Mouse (Mus musculus) CD4-positive, CD25-positive, alpha-beta regulatory T cell, adult 2 months (primary cell): ENCODE results near the gene Card19.

Experiments
- DNase-seq: peaks from one replicate; pipeline ENCODE4 v3.0.0-alpha.2; 2012; ENCODE audit warnings: low read depth, low spot score

Card19 gene

DNA sequence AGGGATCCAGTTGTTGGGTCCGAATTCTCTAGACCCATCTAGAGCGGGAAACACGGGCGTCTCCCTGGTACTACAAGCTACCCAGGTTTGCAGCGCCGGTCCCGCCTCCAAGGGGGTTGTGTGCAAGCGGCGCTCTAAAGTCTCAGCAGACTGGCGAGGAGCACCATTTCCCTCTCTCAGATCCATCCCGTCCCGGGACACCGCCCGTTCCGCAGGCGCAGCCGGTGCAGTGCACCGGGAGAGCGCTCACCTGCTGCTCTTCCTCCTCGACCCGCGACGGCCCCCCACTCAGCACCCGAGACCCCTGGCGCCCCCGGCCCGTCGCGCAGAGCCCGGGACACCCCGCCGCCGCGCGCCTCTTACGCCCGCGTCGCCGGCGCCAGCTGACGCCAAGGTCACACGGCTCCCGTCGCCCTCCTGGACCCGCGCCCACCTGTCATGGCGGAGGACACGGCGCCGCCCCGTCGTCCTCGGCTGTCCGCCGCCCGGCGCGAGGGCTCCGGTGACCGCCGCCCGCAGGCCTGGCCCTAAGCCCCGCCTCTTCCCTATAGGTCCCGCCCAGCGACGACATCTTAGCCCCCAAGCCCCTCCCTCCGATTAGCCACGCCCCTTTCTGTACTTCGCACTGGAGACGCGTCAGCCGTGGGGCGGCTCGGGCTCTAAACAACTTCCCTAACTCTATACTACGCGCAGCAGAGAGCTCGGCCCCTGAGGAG, at the start of gene Card19:
Card19 (minus strand) TSS at position 534 of the 716 bp plus-strand sequence.
- DNase-seq = peak; percentile 98

DNA sequence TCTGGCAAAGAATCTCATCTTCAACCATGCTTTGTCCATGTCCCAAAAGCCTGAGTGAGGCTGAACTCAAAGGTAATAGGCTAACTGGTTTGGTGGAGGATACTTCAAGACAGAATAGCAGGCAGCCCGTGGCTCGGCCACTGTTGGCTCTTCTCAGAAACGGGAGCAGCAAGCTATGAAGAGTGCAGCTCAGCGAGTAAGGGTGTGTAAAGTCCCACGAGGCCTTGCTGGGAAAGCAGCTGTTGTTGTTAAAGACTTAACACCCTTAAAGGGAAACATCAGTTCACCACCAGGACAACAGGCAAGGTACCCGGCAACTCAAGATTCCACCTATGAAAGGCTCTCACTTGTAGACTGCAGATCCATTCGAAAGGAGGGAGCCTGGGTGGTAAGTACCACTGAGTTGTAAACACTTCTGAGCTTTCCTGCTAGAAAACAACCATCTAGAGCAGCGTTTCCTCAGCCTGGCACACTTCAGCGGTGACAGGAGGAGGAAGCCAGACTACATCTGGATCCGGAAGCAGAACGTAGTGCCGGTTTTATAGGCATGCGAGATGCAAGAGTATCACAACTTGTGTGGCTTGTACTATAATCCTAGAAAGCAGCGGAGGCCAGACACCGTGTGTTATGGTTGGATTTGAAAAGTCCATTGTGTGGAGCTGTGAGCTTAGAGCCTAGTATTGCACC, 44.3 kb upstream of the Card19 start:
- peak; percentile 44 for DNase-seq

DNA sequence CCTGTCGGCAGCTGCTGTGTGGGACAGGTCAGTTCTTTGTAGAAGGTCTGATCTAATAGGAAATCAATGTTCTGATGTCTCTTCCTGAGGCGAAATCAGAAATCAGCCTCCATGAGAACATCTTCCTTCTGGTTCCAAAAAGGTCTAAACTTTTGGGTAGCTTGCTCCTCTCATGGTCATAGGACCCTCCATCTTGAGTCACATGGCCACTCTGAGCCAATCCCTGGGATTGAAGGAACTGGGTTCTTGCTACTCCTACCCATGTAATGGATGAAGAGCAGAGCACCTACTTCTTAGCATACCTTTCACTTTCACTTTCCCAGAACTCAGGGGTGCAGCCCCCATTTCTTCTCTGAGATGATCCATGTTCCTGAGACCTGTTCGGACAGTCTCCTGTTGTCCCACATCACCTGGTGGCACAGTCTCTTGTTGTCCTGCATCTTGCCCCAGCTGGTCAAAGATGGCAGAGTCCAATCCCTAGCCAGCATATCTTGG, 42.0 kb upstream of the Card19 start:
- DNase-seq = no peak

DNA sequence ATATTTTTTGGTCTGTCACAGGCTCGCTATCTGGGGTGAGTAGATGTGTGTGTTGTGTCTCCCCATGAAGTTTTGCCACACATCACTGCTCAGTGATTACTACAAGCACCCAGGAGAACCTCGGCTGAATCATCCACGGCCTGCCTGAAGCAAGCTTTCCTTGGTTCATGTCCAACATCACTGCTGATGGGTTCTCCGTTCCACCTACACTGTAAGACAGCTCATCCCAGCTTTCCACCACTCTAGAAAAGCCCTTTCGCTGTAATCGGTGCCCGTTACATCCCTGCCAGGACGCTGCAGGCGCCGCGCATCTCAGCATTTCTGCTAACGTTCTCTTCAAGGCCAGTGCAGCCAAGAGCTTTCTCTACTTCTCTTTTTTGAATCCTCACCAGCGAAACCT, 36.9 kb upstream of the Card19 start:
- DNase-seq = no peak

DNA sequence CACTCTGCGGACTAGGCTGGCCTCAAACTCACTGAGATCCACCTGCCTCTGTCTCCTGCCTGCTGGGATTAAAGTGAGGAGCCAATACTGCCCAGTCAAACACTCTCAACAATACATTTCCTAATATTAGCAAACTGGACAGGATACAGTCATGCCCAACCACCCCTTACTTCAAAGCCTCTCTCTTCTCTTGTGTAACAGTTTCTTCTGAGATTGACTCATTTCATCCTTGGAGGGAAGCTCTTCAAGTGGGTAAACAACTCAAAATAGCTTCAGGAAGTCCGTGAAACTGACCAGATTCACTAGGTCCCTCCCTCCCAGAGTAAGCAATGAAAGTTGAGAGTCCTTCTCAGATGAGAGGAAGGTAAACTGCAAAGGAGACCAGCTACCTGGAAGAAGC, 36.3 kb upstream of the Card19 start:
- DNase-seq = no peak

DNA sequence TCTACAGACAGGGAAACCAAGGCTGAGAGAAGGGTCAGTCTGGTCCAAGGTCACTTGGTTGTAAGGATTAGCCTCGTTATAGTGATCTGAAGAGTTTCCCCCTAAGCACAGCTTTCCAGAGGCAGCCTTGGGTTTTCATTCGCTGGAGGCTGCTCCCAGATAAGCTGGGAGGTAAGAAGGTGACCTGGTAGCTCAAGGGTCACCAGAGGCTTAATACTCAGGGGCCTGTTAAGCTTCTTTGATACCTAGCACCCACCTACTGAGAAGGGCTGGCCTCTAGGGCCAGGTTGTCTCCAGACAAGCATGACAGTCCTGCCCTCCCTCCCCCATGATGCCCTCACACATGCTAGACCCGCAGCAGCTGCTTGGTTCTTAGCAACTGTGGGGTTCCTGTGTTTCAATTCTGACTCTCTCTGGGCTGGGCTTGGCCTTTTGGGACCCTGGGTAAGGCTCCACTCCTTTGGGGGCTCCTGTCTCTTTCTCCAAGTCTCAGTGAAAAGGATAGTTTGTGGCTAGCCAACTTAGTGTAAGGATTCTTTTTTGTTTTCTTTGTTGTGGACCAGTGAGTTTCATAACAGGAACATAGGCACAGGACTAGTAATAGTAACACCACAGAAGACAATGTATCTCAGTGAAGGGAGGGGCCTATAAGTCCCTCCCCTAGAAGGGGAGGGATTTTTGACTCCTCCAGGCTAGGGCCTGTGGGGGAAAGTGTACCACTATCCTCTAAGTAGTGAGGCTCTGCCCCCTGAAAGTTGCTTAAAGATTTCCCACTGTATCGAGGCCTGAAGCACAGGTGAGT, 35.1 kb upstream of the Card19 start:
- DNase-seq = no peak

DNA sequence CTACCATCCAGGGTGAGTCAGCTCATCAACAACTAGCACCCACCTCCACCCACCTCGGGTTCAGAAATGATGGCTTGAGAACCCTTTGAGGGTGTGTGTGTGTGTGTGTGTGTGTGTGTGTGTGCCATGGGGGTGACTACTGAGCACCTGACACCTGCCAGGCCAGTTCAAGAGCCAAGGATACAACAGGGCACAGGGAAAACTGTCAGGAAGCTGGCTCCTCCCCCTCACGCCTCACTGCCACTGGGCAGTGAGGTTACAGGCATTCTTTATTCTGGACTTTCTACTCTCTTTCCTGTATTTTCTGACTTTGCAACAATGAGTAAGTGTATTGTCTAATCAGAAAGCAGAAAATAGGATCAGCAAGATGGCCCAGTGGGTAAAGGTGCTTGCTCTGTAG, 33.8 kb upstream of the Card19 start:
- no peak for DNase-seq

DNA sequence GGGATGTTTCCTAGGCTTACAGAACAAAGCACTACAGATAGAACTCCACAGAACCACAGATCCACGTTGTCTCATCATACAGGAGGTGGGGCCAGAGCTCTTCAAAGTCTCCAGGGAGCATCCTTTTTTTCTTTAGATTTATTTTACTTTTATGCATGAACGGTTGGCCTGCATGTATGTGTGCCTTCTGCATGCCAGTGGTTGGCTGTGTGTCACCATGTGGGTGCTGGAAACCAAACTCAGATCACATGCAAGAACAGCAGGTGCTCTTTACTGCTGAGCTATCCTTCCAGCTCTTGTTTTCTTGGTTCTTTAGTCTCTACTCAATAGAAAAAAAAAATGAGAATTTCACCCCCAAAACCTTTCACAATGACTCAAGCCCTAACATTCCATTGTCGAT, 33.1 kb upstream of the Card19 start:
- DNase-seq = peak; percentile 43

DNA sequence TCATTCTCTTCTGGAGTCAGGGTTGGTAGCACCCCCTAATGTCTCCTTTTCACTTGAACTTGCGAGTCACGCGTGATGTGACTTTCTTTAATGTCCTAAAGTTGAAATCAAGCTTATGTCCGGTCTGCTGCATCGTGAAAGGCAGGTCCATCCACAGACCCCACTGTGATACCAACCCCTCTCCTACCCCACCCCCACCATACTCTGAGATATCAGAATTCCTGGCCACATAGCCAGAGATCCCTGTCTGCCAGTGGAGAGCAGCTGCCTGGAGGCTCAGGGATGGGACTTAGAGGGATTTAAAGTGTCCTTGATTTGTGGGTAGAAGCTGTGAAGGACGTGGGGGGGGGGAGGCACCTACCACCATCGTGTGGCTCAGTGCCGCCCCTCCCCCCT, 32.6 kb upstream of the Card19 start, which contains the start of gene Susd3:
Susd3 (minus strand) TSS at position 240 of the 396 bp plus-strand sequence.
- no peak for DNase-seq

DNA sequence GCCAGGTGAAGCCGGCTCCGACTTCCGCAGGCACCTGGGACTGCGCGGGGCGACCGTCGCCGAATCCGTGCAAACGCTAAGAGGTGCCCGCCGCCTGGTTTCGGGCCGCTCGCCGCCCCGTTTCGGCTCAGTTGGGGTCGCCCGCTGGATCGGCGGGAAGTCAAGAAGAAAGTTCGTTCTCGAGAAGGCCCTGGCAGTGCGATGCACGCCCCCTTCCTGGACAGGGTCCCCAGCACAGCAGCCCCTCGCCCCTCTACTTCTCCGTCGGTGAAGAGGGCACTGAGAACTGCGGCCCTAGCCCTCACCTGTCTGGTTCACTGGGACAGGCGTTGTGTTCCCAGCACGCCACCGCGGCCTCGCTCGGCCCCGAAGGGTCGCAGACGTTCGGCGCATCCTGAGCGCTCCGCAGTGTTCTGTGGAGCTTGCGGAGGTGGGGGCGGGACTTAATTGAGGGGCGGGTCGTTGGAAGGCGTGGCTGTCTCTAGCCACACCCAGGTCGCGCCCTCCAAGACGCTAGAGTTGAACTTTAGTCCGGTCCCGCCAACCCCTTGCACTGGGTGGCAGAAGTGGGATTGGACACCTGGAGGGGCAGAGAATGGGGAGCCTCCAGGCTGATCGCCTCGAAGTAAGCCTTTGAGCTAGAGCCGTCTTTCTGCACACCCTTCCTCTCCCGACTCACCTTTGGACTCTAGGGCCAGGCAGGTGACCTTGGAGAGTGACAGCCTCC, 32.1 kb upstream of the Card19 start:
- DNase-seq = peak; percentile 88

DNA sequence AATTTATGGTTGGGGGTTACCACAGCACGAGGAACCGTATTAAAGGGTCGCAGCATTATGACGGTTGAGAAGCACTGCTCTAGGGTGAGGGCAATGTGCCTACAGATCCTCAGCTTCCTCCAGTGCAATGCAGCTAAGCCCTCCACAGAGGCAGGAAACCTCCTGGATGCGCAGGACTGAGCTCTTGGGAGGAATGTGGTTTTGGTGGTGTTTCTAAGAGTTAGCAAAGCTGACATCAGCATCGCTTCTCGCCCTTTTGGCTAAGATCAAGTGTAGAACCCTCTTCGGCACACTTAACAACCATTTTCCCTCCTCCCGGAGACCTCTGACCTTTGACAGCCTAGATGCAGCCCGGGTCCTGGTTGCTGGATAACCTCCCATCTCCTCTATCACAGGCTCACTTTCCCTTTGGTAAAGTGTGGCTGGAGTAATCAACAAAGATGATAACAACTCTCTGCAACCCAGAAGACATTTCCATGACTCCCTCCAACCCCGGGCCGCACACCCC, 31.4 kb upstream of the Card19 start:
- peak; percentile 47 for DNase-seq

DNA sequence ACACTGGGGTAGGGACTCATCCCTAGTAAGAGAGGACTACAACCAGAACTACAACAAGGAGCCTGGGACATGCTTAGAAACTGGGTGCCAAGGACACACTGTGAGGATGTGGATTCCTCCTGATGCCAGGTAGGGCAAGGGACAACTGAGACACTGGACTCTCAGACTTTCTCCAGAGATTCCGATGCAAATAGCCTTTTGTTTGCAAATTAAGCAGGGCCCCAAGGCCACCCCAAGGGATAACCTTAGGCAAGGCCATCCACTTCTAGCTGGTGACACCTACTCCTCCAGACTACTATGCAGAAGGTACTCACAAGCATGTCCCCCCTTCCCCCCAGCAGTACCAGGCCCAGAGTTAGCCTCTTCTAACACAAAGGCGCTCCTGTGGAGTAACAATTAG, 30.8 kb upstream of the Card19 start:
- DNase-seq = no peak

DNA sequence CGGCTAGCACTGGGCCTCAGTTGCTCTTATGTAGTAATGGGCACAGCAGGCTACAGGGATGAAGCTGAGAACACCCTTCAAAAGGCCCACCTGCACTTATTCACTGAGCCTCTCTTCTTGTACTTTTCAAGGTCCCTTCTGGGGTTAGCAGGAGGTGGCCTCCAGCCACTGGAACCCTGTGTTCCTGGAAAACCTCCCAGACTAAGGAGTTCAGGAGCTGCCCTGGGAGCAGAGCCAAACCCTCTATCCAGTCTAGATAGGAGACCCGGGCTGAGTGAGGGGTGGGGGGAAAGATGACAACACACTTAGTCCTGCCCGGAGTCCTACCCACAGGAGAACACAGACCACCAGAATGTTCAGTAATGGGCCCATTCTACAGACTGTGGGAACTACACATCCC, 30.2 kb upstream of the Card19 start:
- DNase-seq = no peak

DNA sequence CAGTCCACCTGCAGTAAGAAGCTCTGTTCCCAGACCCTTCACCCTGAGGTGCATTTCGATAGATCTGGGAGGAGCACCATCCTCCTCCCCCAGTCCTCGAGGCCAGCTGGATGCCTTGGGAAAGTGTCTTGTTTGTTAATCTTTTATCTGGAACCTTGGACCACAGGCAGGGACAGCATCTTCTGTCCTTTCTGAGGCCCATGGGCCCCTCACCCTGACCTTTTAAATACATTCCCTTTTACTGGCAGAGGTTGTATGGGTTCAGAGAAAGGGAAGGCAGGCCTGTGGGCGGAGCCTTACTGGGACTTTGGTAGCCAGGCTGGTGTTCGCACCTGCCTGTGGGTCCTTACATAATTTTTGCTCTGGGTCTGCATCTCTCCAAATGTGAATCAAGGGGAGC, 29.4 kb upstream of the Card19 start:
- no peak for DNase-seq

DNA sequence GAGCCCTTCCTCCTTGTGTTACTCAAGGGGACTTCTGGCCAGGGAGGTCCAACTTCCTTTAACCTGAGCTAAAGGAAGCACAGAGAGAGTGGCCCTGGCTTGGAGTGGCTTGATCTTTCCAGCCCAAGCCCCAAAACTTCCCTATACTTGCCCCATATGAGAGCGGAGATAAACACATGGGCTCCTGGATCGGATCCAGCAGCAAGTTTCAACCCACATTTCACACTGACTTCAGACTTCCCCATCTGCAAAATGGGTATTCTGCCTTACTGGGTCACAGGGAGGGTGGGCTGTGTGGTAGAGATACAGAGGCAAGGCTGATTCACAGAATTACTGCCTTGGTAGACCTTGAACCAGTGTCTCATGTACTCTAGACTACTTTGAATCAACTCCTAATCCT, 27.7 kb upstream of the Card19 start:
- DNase-seq = no peak

DNA sequence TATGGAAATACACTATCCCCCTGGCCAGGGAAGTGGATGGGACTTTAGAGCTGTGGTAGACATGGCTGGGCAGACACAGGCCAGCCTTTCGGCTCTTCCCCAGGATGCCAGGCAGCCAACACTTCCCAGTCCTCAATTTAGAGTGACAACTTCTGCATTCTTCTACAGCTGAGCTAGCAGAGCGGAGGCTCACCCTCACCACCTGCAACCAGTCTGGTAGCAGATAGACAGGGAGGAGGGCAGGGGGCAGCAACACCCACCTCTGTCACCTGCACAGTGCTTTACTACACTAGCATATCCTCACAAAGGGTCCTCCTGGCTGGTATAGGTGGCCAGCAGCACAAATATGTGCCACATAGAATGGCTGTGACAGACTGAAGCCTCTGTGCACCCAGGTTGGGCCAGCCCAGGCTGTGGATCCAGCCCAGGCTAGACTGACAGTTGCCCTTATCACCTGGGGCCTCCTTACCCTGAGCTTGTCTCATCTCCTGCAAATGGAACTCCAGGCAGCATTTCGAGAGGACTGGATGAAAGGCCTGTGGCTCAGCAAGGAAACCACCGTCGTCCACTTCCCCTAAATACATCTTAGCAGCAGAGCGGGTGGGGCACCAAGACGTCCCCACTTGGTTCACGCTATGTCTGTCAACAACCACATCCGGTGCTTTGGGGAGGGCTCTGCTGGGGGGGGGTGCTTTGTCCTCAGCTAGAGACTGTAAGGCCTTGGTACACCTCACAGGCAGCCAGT, 26.7 kb upstream of the Card19 start:
- DNase-seq = peak; percentile 92

DNA sequence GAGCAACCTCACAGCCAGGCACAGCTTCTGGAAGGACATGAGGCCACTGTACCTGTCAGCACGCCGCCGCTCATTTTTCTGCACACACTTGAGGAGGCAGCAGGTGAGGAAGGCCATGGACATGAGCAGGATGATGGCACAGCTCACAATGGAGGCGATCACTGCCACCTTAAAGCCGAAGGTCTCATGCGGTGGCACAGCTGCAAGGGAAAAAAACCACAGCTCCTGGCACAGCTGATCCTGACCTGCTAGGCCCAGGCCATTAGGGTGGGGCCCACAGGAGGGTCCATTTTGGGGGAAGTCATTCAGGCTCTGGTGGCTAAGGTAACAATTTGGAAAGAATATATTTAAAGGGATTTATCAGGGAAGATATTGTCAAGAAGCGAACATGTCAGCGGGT, 22.9 kb upstream of the Card19 start:
- DNase-seq = no peak

DNA sequence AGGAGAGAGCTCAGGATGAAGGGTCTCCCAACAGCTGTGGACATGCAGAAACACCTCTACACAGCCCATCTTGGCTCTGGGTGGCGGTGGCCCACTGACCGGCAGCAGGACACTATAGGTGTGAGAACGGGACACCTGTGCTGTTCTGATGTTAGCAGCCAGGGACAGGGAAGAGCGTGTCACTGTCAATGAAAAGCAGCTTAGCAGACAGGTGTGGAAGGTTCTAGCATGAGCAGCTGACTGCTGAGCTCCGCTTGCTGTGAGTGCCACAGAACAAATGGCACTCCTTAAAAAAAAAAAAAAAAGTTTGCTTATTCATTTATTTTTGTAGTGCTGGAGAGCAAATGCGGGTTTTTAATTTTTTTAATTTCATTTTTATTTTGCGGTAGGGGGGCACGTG, 21.8 kb upstream of the Card19 start:
- no peak for DNase-seq

DNA sequence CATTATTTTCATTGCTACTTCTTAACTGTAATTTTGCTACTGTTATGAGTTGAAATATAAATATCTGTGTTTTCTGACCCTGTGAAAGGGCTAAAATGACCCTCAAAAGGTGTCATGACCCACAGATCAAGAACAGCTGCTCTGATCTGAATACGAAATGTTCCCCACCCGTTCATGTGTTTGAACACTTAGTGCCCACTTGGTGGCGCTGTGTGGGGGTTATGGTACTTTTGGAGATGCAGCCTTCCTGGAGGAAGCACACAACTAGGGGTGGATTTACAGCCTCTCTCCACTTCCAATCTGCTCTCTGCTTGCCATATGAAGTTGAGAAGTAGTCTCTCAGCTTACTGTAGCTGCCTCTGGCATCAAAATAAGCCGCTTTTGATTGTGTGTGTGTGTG, 18.9 kb upstream of the Card19 start:
- peak; percentile 41 for DNase-seq

DNA sequence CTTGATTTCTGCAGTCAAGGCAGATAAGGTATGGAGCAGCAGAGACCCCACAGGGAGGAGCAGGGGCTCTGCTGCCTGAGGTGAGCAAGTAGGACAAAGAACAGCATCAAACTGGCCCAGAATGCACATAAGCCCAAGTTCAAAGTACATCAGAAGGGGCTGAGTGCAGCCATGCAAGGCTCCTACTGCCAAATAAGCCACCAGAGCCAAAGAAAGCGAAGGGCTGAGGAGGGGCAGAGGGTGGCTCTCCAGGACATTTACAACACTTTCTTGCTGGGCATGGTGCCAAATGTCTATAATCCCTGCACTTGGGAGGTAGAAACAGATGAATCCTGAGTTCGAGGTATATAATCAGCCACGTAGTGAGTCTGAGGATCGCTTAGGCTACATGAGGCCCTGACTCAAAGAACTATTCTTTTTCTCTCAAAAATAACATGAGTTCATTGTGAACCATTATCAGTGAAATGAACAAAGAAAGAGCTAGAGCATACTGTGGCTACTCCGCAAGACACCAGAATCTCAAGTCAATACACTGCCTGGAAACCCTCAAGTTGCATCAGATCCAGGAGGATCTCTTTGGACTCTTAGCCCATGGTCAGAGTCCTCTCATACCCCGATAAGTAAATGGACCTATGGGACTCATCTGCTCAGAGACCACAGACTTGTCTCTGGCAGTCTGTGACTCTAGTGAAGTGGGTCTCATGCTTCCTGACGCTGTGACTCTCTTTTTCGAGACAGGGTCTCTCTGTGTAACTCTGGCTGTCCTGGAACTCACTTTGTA, 18.1 kb upstream of the Card19 start:
- DNase-seq = no peak
